Mouse (Mus musculus): ENCODE measurements around the gene Iars.

GRCm38 (mm10) chr13:49719310-49719709 is 37.4 kb downstream of the Iars start:
- TF ChIP-seq CTCF (IDR thresholded peaks at IDR 0.05; ENCODE audit: low read depth) (no peak), EP300 (IDR thresholded peaks at IDR 0.05; ENCODE audit: low read depth) (no peak)

Measured in liver, postnatal 0 days (tissue).